Mouse (Mus musculus) frontal cortex, adult (tissue): ENCODE measurements at regions not wholly inside any gene's neighbourhood (a gene's known extent, or its start where the extent isn't known, plus 50 kb on each side); places are given as distances from the start of the nearest gene placed in this dataset.

Experiments
- ATAC-seq: cut with Nextera tagmentation; 2 replicates; pipeline ENCODE4 v1.9.2; 2017; ENCODE audit warnings: mild to moderate bottlenecking, moderate library complexity, mixed read lengths; ENCODE audit not compliant: low TSS enrichment

- ATAC-seq, result 0 out of 2 replicates have a peak, but pooled peaks have one; percentile 27
Measured at GRCm38 (mm10) chr5:10495086-10495485, 248.8 kb upstream of the Gm5152 start.

GRCm38 (mm10) chr5:10478073-10478472 is 231.7 kb upstream of the Gm5152 start:
- peak; percentile 65; the same call in 1 of the 2 replicates for ATAC-seq

GRCm38 (mm10) chr5:10477461-10477860 is 231.1 kb upstream of the Gm5152 start:
- no peak for ATAC-seq

GRCm38 (mm10) chr5:10446584-10446983 is 200.3 kb upstream of the Gm5152 start:
- ATAC-seq, result no peak

- no peak for ATAC-seq
Measured at GRCm38 (mm10) chr5:10417691-10418217, 171.4 kb upstream of the Gm5152 start.

- ATAC-seq, result peak; percentile 81
Measured at GRCm38 (mm10) chr5:10416949-10417348, 170.6 kb upstream of the Gm5152 start.

GRCm38 (mm10) chr5:10414019-10414418 is 167.7 kb upstream of the Gm5152 start:
- no peak for ATAC-seq

GRCm38 (mm10) chr5:10393571-10393970 is 147.2 kb upstream of the Gm5152 start:
- no peak for ATAC-seq

- peak; percentile 97 for ATAC-seq
Measured at GRCm38 (mm10) chr5:10388991-10389390, 142.7 kb upstream of the Gm5152 start.

- ATAC-seq, result no peak
Measured at GRCm38 (mm10) chr5:10352126-10352525, 105.8 kb upstream of the Gm5152 start.

- no peak for ATAC-seq
Measured at GRCm38 (mm10) chr5:10320611-10321010, 74.3 kb upstream of the Gm5152 start.
